Mouse (Mus musculus) hindbrain, embryonic 13.5 days (tissue): ENCODE measurements around the gene Snx33. TPM values are rescaled to one million over a fixed set of nuclear protein-coding genes. Genes with fewer than 3 reads are reported as not detected.

Experiments
- ATAC-seq: fragments of 200-750 bp; cut with Nextera tagmentation; 2 replicates; pipeline ENCODE4 v1.8.0; 2017; ENCODE audit warnings: moderate TSS enrichment; ENCODE audit not compliant: low FRiP score
- H3K27ac ChIP-seq: fragments of 300-500 bp; sonication (generic); 2 replicates; pipeline ENCODE4 v1.5.1; 2015; ENCODE audit warnings: inconsistent platforms, mild to moderate bottlenecking, moderate library complexity
- H3K27me3 ChIP-seq: fragments of 300-500 bp; sonication (generic); 2 replicates; pipeline ENCODE4 v1.6.1; 2015; ENCODE audit warnings: mild to moderate bottlenecking, inconsistent platforms
- H3K36me3 ChIP-seq: fragments of 300-500 bp; sonication (generic); 2 replicates; pipeline ENCODE4 v1.6.1; 2015; ENCODE audit warnings: mild to moderate bottlenecking, inconsistent platforms
- H3K4me1 ChIP-seq: fragments of 300-500 bp; sonication (generic); replicated peaks from 2 replicates; pipeline ENCODE4 v1.6.1; 2015; ENCODE audit warnings: inconsistent platforms
- H3K4me2 ChIP-seq: fragments of 300-500 bp; sonication (generic); 2 replicates; pipeline ENCODE4 v1.6.1; 2015; ENCODE audit warnings: inconsistent platforms, mild to moderate bottlenecking, moderate library complexity
- H3K4me3 ChIP-seq: fragments of 300-500 bp; sonication (generic); 2 replicates; pipeline ENCODE4 v1.5.1; 2015; ENCODE audit warnings: mild to moderate bottlenecking, inconsistent platforms
- H3K9ac ChIP-seq: fragments of 300-500 bp; sonication (generic); 2 replicates; pipeline ENCODE4 v1.6.1; 2015; ENCODE audit warnings: mild to moderate bottlenecking, inconsistent platforms
- H3K9me3 ChIP-seq: fragments of 300-500 bp; sonication (generic); 2 replicates; pipeline ENCODE4 v1.6.1; 2016; ENCODE audit warnings: inconsistent platforms
- WGBS: fragments of 180-500 bp; shearing (Covaris S2); methylation state at CpG from one replicate; pipeline ENCODE4 v1.1.7; 2015; 5-methylcytosine and 5-hydroxymethylcytosine counted together
- polyA plus RNA-seq: library from polyadenylated mRNA; unstranded; fragments of >200 nt; fragmentation: Nextera tagmentation; extraction: Ambion mirVana; gene quantifications from 2 replicates; pipeline ENCODE4 v1.2.1, GENCODE M21; 2015

Snx33 gene
- polyA plus RNA-seq, 1 experiment from 2014 or later: 3.7 TPM

DNA sequence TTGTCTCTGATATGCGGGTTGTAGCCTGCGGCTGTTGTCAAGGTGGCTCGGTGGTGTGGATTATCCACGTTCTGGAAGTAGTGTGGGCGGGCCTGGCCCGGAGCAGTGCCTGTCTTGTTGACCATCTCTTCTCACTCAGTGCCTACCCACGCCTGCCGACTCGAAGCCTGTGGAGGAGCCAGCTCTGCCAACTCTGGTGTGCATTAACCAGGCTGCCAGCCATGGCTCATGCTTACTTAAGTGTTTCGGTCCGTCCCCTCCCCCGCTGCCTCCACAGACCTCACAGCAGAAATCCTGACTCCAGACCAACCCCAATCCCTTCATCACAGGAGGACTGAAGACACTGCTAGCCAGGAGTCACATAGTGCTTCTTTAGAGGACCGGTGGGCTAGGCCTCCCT lies 58.6 kb downstream of the Snx33 start:
- no peak for ATAC-seq
- Histone ChIP-seq H3K4me3 (no peak overlapping the region), H3K4me1 (peaks cover 37% of the 10 kb centered on the region), H3K36me3 (no peaks in the 10 kb centered on the region), H3K27me3 (peaks cover 21% of the 10 kb centered on the region), H3K4me2 (no peak overlapping the region), H3K9ac (no peak overlapping the region), H3K27ac (no peak overlapping the region), H3K9me3 (no peaks in the 10 kb centered on the region)
- 81% methylated on average over 13 of the region's 13 CpGs for WGBS

GRCm38 (mm10) chr9:56868292-56868691 lies 59.9 kb downstream of the Snx33 start:
- peaks cover 42% of the 10 kb centered on the region for H3K4me1 ChIP-seq
- peak; percentile 90 for ATAC-seq
- no peak overlapping the region for H3K4me2 ChIP-seq
- WGBS: 40% methylated on average over 6 of the region's 6 CpGs
- H3K27me3 ChIP-seq: peaks cover 33% of the 10 kb centered on the region
- no peak overlapping the region for H3K4me3 ChIP-seq
- H3K9ac ChIP-seq: peak overlapping the region; percentile 43; the same call in 1 of the 2 replicates
- no peaks in the 10 kb centered on the region for H3K36me3 ChIP-seq
- H3K27ac ChIP-seq: peak overlapping the region; percentile 73
- no peaks in the 10 kb centered on the region for H3K9me3 ChIP-seq

Other genes starting within 250 kb of the Snx33 start
- gene Lingo1, start 131.9 kb downstream of the Snx33 start, polyA plus RNA-seq: 48.9 and 50.4 TPM in 2 replicates
- 0.18 TPM in 1 of 2 replicates, not detected in the other for gene Odf3l1, start 63.7 kb downstream of the Snx33 start, polyA plus RNA-seq
- gene Cspg4, start 63.3 kb downstream of the Snx33 start, polyA plus RNA-seq: 4.2 and 5.2 TPM in 2 replicates
- gene Imp3, start 9.1 kb upstream of the Snx33 start, polyA plus RNA-seq: 74.5 and 74.8 TPM in 2 replicates
- gene Snupn, start 22.5 kb upstream of the Snx33 start, polyA plus RNA-seq: 28.5 and 31.5 TPM in 2 replicates
- 22.7 and 23.1 TPM in 2 replicates for gene Ptpn9, start 66.6 kb upstream of the Snx33 start, polyA plus RNA-seq
- gene Sin3a, start 143.7 kb upstream of the Snx33 start, polyA plus RNA-seq: 26.0 and 28.8 TPM in 2 replicates
- 66.7 and 82.1 TPM in 2 replicates for gene Man2c1, start 202.3 kb upstream of the Snx33 start, polyA plus RNA-seq
- gene Neil1, start 219.9 kb upstream of the Snx33 start, polyA plus RNA-seq: 9.1 and 11.0 TPM in 2 replicates
- gene Commd4, start 230.0 kb upstream of the Snx33 start, polyA plus RNA-seq: 163 and 171 TPM in 2 replicates